Mouse (Mus musculus) neural tube, embryonic 15.5 days (tissue): ENCODE results near the gene Ovol2. TPM values are rescaled to one million over a fixed set of nuclear protein-coding genes. Genes with fewer than 3 reads are reported as not detected.

Experiments used
- ATAC-seq: fragments of 200-750 bp; cut with Nextera tagmentation; 2 replicates; pipeline ENCODE4 v1.8.0; 2017; ENCODE audit warnings: mild to moderate bottlenecking, moderate TSS enrichment, moderate library complexity; ENCODE audit not compliant: low FRiP score
- H3K27ac ChIP-seq: fragments of 300-500 bp; sonication (generic); replicated peaks from 2 replicates; pipeline ENCODE4 v1.5.1; 2015; ENCODE audit warnings: mild to moderate bottlenecking, inconsistent platforms
- H3K27me3 ChIP-seq: fragments of 300-500 bp; sonication (generic); replicated peaks from 2 replicates; pipeline ENCODE4 v1.6.1; 2015; ENCODE audit warnings: inconsistent platforms
- H3K36me3 ChIP-seq: fragments of 300-500 bp; sonication (generic); 2 replicates; pipeline ENCODE4 v1.6.1; 2015; ENCODE audit warnings: inconsistent platforms
- H3K4me1 ChIP-seq: fragments of 300-500 bp; sonication (generic); 2 replicates; pipeline ENCODE4 v1.6.1; 2015; ENCODE audit warnings: inconsistent platforms
- H3K4me2 ChIP-seq: fragments of 300-500 bp; sonication (generic); 2 replicates; pipeline ENCODE4 v1.6.1; 2015; ENCODE audit warnings: inconsistent platforms, mild to moderate bottlenecking, moderate library complexity
- H3K4me3 ChIP-seq: fragments of 300-500 bp; sonication (generic); replicated peaks from 2 replicates; pipeline ENCODE4 v1.5.1; 2015; ENCODE audit warnings: mild to moderate bottlenecking, inconsistent platforms
- H3K9ac ChIP-seq: fragments of 300-500 bp; sonication (generic); replicated peaks from 2 replicates; pipeline ENCODE4 v1.6.1; 2015; ENCODE audit warnings: mild to moderate bottlenecking, inconsistent platforms
- H3K9me3 ChIP-seq: fragments of 300-500 bp; sonication (generic); replicated peaks from 2 replicates; pipeline ENCODE4 v1.6.1; 2016; ENCODE audit warnings: inconsistent platforms
- WGBS: fragments of 180-500 bp; shearing (Covaris S2); methylation state at CpG from one replicate; pipeline ENCODE4 v1.1.7; 2015; ENCODE audit warnings: mixed read lengths; 5-methylcytosine and 5-hydroxymethylcytosine counted together
- polyA plus RNA-seq: library from polyadenylated mRNA; unstranded; fragments of >200 nt; fragmentation: Nextera tagmentation; extraction: Ambion mirVana; gene quantifications from 2 replicates; pipeline ENCODE4 v1.2.1, GENCODE M21; 2015

Ovol2 gene
- polyA plus RNA-seq, 1 experiment from 2014 or later, result not detected

DNA sequence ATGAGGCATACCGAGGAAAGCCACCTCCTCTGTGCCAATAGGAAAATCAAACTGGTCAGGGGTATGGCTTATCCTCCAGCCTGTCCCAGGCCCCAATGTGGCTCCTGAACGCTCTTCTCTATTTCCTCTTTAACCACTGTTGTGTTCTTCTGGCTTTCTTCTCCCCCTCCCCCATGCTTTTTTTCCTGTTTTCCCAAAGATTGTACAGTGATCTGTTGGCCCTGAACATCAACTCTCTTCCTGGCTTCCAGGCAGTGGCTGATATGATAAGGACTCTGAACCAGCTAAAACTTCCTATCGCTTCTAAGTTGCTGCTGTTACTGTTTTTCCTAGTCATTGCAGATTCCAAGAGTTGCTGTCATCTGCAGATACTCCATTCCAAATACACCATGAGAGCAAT lies 55.1 kb downstream of the Ovol2 start:
- no peak overlapping the region for H3K4me2 ChIP-seq
- H3K4me1 ChIP-seq, result no peaks in the 10 kb centered on the region
- H3K9ac ChIP-seq, result no peak overlapping the region
- peaks cover 19% of the 10 kb centered on the region for H3K36me3 ChIP-seq
- no peaks in the 10 kb centered on the region for H3K27me3 ChIP-seq
- no peak overlapping the region for H3K27ac ChIP-seq
- no peak for ATAC-seq
- 90% methylated on average over 3 of the region's 3 CpGs for WGBS
- H3K9me3 ChIP-seq, result no peaks in the 10 kb centered on the region
- no peak overlapping the region for H3K4me3 ChIP-seq

GRCm38 (mm10) chr2:144274741-144275140 lies 57.2 kb downstream of the Ovol2 start:
- H3K4me1 ChIP-seq, result no peaks in the 10 kb centered on the region
- no peak overlapping the region for H3K9ac ChIP-seq
- H3K9me3 ChIP-seq, result no peaks in the 10 kb centered on the region
- no peaks in the 10 kb centered on the region for H3K27me3 ChIP-seq
- H3K27ac ChIP-seq, result no peak overlapping the region
- H3K4me3 ChIP-seq, result no peak overlapping the region
- peaks cover 17% of the 10 kb centered on the region for H3K36me3 ChIP-seq
- 73% methylated on average over 8 of the region's 8 CpGs for WGBS
- H3K4me2 ChIP-seq, result no peak overlapping the region
- no peak for ATAC-seq

DNA sequence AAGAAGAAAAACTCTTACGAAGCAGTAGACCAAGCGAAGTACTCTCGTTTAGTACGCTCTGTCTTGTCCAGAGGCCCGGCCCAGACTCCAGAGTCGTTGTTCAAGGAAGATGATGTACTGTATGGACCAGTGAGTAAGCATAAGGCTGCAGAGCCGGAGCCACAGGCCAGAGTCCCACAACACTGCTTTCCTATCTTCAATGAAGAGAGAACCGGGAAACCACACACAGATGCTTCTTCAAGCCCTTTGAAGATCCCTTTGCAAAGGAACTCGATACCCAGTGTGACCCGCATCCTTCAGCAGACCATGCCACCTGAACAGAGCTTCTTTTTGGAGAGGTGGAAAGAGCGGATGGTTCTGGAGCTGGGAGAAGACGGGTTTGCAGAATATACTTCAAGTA lies 59.9 kb downstream of the Ovol2 start:
- no peaks in the 10 kb centered on the region for H3K9me3 ChIP-seq
- H3K27me3 ChIP-seq, result no peaks in the 10 kb centered on the region
- no peak overlapping the region for H3K27ac ChIP-seq
- ATAC-seq, result no peak
- no peak overlapping the region for H3K4me3 ChIP-seq
- peaks cover 25% of the 10 kb centered on the region for H3K4me1 ChIP-seq
- no peak overlapping the region for H3K4me2 ChIP-seq
- H3K36me3 ChIP-seq, result peaks cover 4% of the 10 kb centered on the region; the same call in 1 of the 2 replicates
- no peak overlapping the region for H3K9ac ChIP-seq
- WGBS, result 94% methylated on average over 12 of the region's 12 CpGs

DNA sequence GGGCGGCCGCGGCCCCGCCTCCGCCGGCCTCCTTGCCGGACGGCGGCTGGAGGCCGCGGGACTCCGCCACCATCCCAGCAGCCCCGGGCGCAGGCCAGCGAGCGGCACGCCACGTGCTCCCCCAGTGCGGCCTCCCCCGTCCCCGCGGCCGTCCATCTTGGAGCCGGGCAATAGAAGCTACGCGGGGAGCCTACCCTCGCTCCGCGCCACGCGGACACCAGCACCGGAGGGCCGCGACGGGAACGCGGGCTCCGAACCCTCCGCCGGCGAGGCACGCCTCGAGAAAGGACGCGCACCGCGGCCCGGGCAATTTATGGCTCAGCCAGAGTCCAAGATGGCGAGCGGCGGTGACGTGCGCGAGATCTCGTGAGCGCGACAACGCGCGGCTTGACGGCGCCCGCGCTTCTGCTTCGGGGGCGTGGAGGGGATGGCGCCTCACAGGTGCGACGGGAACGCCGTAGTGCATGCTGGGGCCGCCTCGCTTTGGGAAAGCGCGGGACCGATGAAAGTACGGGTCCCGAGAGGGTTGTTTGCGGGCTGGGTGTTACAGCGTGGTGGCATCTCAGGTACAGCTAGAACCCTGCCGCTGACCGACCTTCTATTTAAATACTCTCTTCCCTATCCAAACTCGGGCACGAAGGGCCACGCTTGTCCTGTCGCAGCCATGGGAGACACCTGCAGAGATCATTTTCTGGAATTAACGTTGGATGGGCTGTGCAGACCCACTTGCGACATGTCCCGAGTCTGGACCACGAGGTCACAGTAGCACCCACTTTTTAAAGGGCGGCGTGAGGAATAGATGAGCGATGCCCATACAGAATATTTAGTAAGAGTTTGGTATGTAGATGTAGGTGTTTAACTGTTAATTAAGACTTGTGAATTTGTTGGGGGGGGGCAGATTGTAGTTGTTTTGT lies 61.2 kb downstream of the Ovol2 start, which contains the start of the genes Mgme1 and Snx5:
Gene Mgme1 (plus strand): TSS at position 157 of the 914 bp plus-strand sequence.
Gene Snx5 (minus strand): TSS at position 400 of the 914 bp plus-strand sequence.
- H3K27ac ChIP-seq, result peak within 1 kb of the TSS; percentile 96
- peak within 1 kb of the TSS; percentile 63 for H3K4me3 ChIP-seq
- peak within 1 kb of the TSS; percentile 90 for H3K9ac ChIP-seq
- H3K4me2 ChIP-seq, result peak within 1 kb of the TSS; percentile 83
- peaks cover 33% of the 10 kb centered on the region for H3K4me1 ChIP-seq
- no peaks in the 10 kb centered on the region for H3K36me3 ChIP-seq
- ATAC-seq, result peak; percentile 99
- H3K9me3 ChIP-seq, result no peaks in the 10 kb centered on the region
- H3K27me3 ChIP-seq, result no peaks in the 10 kb centered on the region
- 1% methylated on average over 84 of the region's 93 CpGs for WGBS

DNA sequence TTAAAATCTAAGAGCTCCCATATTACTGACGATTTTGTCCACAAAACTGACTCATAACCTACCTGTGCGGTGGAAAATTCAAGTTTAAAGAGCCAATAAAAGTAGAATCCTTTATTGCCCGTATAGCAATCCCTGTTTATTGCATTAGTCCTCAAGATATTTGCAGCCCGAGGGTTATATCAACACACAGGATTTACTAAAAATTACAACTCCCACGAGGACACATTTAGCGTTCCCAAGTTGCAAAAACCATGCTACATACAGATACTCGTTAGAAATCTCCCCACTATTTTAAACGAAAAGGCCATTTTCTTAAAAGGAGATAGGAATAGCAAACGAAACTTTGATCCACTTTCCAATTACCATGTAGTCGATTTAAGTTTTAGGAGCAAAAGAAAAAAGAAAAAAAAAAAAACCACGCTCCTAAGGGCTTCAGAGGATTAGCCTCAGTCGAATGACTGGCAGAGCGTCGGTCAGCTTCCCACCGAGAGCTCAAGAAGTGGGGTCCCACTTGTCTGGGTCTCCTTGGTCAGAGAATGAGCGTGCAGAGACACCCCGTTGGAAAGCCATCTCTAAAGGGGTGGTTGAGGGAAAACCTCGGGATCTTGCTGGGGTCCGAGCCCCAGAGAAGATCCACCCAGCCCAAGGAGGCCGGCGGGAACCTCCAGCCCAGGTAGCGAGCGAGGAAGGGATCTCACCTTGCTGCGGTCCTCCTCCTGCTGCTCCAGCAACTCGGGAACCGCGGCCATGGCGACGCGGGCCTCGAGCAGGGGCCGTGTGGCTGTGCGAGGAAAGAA lies 62.1 kb downstream of the Ovol2 start:
- ATAC-seq, result no peak
- WGBS, result under 1% methylated on average over 33 of the region's 33 CpGs
- peak overlapping the region; percentile 96 for H3K27ac ChIP-seq

DNA sequence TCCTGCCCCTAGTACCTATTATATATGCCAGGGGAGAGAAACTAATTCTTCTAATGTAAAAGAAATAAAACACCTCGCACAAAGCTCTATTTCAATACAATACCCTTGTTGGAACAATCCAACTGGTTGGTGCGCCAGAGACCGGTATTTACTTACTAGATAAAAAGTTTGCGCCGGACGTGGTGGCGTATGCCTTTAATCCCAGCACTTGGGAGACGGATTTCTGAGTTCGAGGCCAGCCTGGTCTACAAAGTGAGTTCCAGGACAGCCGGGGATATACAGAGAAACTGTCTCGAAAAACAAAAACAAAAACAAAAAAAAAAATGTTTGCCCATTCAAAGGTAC lies 62.7 kb downstream of the Ovol2 start:
- WGBS, result 3% methylated on average over 11 of the region's 11 CpGs
- H3K4me3 ChIP-seq, result peak overlapping the region; percentile 63
- H3K27ac ChIP-seq, result no peak overlapping the region
- H3K4me2 ChIP-seq, result peak overlapping the region; percentile 83
- H3K9me3 ChIP-seq, result no peaks in the 10 kb centered on the region
- H3K36me3 ChIP-seq, result no peaks in the 10 kb centered on the region
- H3K27me3 ChIP-seq, result no peaks in the 10 kb centered on the region
- peaks cover 34% of the 10 kb centered on the region for H3K4me1 ChIP-seq
- peak overlapping the region; percentile 90 for H3K9ac ChIP-seq
- ATAC-seq, result no peak

More for the DNA sequence above, 62.1 kb downstream of the Ovol2 start:
- H3K4me1 ChIP-seq, result peaks cover 34% of the 10 kb centered on the region
- peak overlapping the region; percentile 83 for H3K4me2 ChIP-seq
- H3K9ac ChIP-seq, result peak overlapping the region; percentile 90
- H3K9me3 ChIP-seq, result no peaks in the 10 kb centered on the region
- H3K36me3 ChIP-seq, result no peaks in the 10 kb centered on the region
- H3K4me3 ChIP-seq, result peak overlapping the region; percentile 63
- no peaks in the 10 kb centered on the region for H3K27me3 ChIP-seq

GRCm38 (mm10) chr2:144268446-144269305 lies 63.3 kb downstream of the Ovol2 start:
- Histone ChIP-seq H3K27me3 (no peaks in the 10 kb centered on the region), H3K4me3 (peak overlapping the region; percentile 63), H3K9ac (peak overlapping the region; percentile 90), H3K36me3 (no peaks in the 10 kb centered on the region), H3K4me2 (peak overlapping the region; percentile 83), H3K4me1 (peaks cover 34% of the 10 kb centered on the region), H3K9me3 (no peaks in the 10 kb centered on the region), H3K27ac (no peak overlapping the region)
- 11% methylated on average over 6 of the region's 6 CpGs for WGBS
- no peak for ATAC-seq

GRCm38 (mm10) chr2:144267731-144268015 lies 64.3 kb downstream of the Ovol2 start:
- Histone ChIP-seq H3K4me1 (peaks cover 34% of the 10 kb centered on the region), H3K27ac (no peak overlapping the region), H3K27me3 (no peaks in the 10 kb centered on the region), H3K9ac (no peak overlapping the region), H3K4me3 (no peak overlapping the region), H3K4me2 (peak overlapping the region; percentile 83), H3K36me3 (no peaks in the 10 kb centered on the region), H3K9me3 (no peaks in the 10 kb centered on the region)
- ATAC-seq, result no peak
- WGBS, result 58% methylated on average over 1 of the region's 1 CpGs

GRCm38 (mm10) chr2:144267004-144267730 lies 64.8 kb downstream of the Ovol2 start:
- ATAC-seq, result no peak
- Histone ChIP-seq H3K9me3 (no peaks in the 10 kb centered on the region), H3K36me3 (no peaks in the 10 kb centered on the region), H3K4me2 (0 out of 2 replicates have a peak overlapping the region, but pooled peaks have one; percentile 83), H3K27me3 (no peaks in the 10 kb centered on the region), H3K4me1 (peaks cover 34% of the 10 kb centered on the region), H3K4me3 (no peak overlapping the region), H3K9ac (no peak overlapping the region), H3K27ac (no peak overlapping the region)
- WGBS, result 61% methylated on average over 5 of the region's 5 CpGs

DNA sequence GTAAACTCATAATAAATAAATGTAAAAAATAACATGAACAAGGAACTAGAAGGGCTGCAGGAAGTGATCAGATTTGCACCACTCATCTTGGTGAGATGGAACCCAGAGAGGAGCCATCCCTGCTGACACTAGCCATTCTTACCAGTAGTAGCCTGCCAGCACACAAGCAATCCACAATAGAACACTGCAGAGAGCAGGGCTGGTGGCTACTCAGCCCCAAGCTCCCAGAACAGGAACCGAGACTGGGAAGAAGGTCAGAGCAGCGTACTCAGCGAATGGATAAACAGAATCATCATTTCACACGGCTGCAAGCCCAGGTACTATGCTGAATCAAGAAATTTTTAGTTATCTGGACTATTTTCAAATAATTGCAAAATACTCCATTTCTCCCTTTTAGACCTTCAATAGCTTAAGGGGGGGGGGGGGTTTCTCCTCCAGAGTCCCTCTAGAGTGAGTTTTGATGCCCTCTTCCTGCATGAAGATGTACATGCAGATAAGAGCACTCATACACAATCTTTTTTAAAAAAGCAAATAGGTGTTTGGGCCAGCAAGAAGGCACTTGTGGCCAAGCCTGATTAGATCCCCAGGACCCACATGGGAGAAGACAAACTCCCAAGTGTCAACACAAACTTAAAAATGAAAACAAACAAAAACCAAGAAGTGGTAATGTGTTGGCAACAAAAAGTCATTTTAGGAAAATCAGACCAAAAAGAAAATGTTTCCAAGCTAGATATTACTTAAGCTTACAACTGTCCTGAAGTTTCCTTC lies 65.8 kb downstream of the Ovol2 start:
- H3K36me3 ChIP-seq, result no peaks in the 10 kb centered on the region; the same call in 1 of the 2 replicates
- no peak overlapping the region for H3K4me3 ChIP-seq
- H3K27me3 ChIP-seq, result no peaks in the 10 kb centered on the region
- H3K4me1 ChIP-seq, result peaks cover 34% of the 10 kb centered on the region
- 62% methylated on average over 4 of the region's 4 CpGs for WGBS
- no peaks in the 10 kb centered on the region for H3K9me3 ChIP-seq
- no peak for ATAC-seq
- H3K27ac ChIP-seq, result no peak overlapping the region
- no peak overlapping the region for H3K4me2 ChIP-seq
- no peak overlapping the region for H3K9ac ChIP-seq
